ENCODE assay signal across 8 mouse cellular contexts in the genomic region with DNA sequence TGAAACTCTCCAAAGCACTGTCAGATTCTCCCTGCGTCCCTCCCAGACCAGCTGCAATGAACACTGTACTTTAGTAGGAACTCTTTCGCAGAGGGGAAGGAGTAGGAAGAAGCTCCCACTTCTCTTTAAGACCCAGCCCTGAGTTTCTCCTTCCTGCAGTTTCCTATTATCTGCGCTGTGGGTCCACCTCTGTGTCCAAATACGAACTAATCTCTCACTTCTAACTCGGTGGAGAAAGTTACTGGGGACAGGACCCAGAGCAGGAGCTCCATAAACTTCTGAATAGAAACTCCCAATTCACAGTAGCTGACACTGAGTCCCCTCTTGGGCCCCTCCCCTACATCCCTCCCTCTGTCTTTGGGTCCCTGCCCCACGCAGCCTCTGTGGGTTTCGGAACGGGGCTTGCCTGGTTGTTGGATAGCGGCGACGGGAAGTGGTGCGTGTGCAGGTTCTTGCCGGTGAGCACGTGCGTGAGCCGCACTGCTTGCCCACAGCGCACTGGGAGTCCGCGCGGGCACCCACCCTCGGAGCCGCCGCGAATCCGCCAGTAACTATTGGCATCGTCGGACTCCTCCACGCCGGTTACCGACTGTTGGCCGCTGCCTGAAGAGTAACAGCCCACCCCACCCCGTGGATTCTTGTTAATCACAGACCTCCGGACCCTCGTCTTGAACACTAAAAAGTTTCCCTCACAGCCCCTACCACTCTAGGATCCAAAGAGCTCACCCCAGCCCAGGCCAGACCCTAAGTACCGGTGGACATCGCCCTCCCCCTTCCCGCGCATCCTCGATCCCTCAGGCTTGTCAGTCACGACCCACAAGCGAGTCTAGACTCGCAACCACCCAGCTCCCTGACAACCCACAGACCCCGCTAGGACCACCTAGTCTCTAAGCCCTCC. TPM values are rescaled to one million over a fixed set of nuclear protein-coding genes. Genes with fewer than 3 reads are reported as not detected.
DNase-seq lines count a peak whose midpoint lies in the region; ATAC-seq and TF ChIP-seq lines count a peak whose summit lies in the region.

No protein-coding gene starts in this region.

- peak overlapping the region; percentile 84 to 85 for H3K4me3 ChIP-seq in MEL (ENCODE audit: control insufficient read depth in 1 of 2, insufficient read depth in 1 of 2, low read depth in 2 of 2, low read length in 2 of 2)
- peak overlapping the region; percentile 79 for H3K4me3 ChIP-seq in intestine, embryonic 15.5 days (replicated peaks)

- H3K9me3 ChIP-seq in MEL (replicated peaks; ENCODE audit: insufficient read depth, low read length), result no peaks in the 10 kb centered on the region
- H3K9me3 ChIP-seq in intestine, embryonic 15.5 days, result no peaks in the 10 kb centered on the region

- ATAC-seq in erythroblast, adult 5-6 weeks (replicated peaks; ENCODE audit: low FRiP score, poor library complexity, severe bottlenecking), result peak; percentile 37
- ATAC-seq in intestine, embryonic 15.5 days, result no peak; the same call in 1 of the 2 replicates
- ATAC-seq in megakaryocyte-erythroid progenitor cell, adult 5-6 weeks (replicated peaks; ENCODE audit: low FRiP score, low TSS enrichment, poor library complexity, severe bottlenecking), result peak; percentile 24

- WGBS in intestine, embryonic 15.5 days, result 3% methylated on average over 43 of the region's 43 CpGs

- TF ChIP-seq RAD21 in MEL (IDR thresholded peaks at IDR 0.05; ENCODE audit: low read depth, low read length), result no peak

- peak; percentile 15 to 17 for DNase-seq in layer of hippocampus, postnatal 25 days (ENCODE audit: extremely low spot score in 1 of 2, low spot score in 1 of 2)
- no peak for DNase-seq in layer of hippocampus, adult 8-10 months (ENCODE audit: low spot score in 2 of 2)
- peak; percentile 73 for DNase-seq in MEL (ENCODE audit: low read depth, low spot score)
- peak; percentile 54 for DNase-seq in testis, postnatal 14 days (ENCODE audit: low spot score)
- no peak for DNase-seq in layer of hippocampus, adult 11-12 months (ENCODE audit: low spot score)

- no peaks in the 10 kb centered on the region for H3K27me3 ChIP-seq in MEL (ENCODE audit: control insufficient read depth in 1 of 2, insufficient read depth in 2 of 2, low read length in 2 of 2)
- no peaks in the 10 kb centered on the region for H3K27me3 ChIP-seq in intestine, embryonic 15.5 days (replicated peaks)

- H3K79me2 ChIP-seq in MEL (ENCODE audit: control insufficient read depth, insufficient read depth, low read length, poor library complexity), result peaks cover 16% of the 10 kb centered on the region

- H3K27ac ChIP-seq in MEL (ENCODE audit: control insufficient read depth, low read depth, low read length), result peak overlapping the region; percentile 46
- peak overlapping the region; percentile 74; the same call in 1 of the 2 replicates for H3K27ac ChIP-seq in intestine, embryonic 15.5 days

- peaks cover 0 to 15% of the 10 kb centered on the region in 2 experiments; a peak in 2 of 4 replicates for H3K4me1 ChIP-seq in MEL (ENCODE audit: control insufficient read depth in 1 of 2, insufficient read depth in 2 of 2, low read length in 2 of 2)
- peaks cover 9% of the 10 kb centered on the region for H3K4me1 ChIP-seq in intestine, embryonic 15.5 days (replicated peaks)

- peaks cover 0 to 2% of the 10 kb centered on the region in 2 experiments; a peak in 2 of 4 replicates for H3K36me3 ChIP-seq in MEL (ENCODE audit: control insufficient read depth in 1 of 2, insufficient read depth in 2 of 2, low read length in 2 of 2)
- no peaks in the 10 kb centered on the region for H3K36me3 ChIP-seq in intestine, embryonic 15.5 days

- peak overlapping the region; percentile 84 for H3K9ac ChIP-seq in MEL (ENCODE audit: control insufficient read depth, low read depth, low read length, poor library complexity, severe bottlenecking)
- peak overlapping the region; percentile 81 for H3K9ac ChIP-seq in intestine, embryonic 15.5 days

- TF ChIP-seq POLR2A in MEL (IDR thresholded peaks at IDR 0.05; ENCODE audit: control insufficient read depth in 1 of 2, insufficient read depth in 1 of 2, low read depth in 1 of 2, low read length in 2 of 2, poor library complexity in 1 of 2), result no peak

- no peak for TF ChIP-seq EP300 in MEL (IDR thresholded peaks at IDR 0.05; ENCODE audit: low read depth in 1 of 2, low read length in 2 of 2)

- peak overlapping the region; percentile 95 for H3K4me2 ChIP-seq in intestine, embryonic 15.5 days (replicated peaks)

- TF ChIP-seq CTCF in MEL (IDR thresholded peaks at IDR 0.05 in 2 of 3, conservative IDR thresholded peaks at IDR 0.05 in 1 of 3; ENCODE audit: control insufficient read depth in 1 of 3, insufficient read depth in 1 of 3, low read depth in 2 of 3, low read length in 3 of 3, poor library complexity in 1 of 3, severe bottlenecking in 1 of 3), result peak in 1 of 3 experiments; percentile 39; a peak in 2 of 6 replicates

TF ChIP-seq in MEL, 35 proteins besides CTCF, POLR2A, EP300 and RAD21 (continues in another document):
- TF ChIP-seq MYC (IDR thresholded peaks at IDR 0.05; ENCODE audit: low read depth, low read length), result 0 out of 2 replicates have a peak, but pooled peaks have one; percentile 21

RNA-seq across cellular contexts. Expression of a gene that starts 0.7 kb away (rescaled TPM):
- total RNA-seq in layer of hippocampus, postnatal 25 days (2021), result 10 to 100 TPM; 16.4 to 27.1 TPM
- total RNA-seq in layer of hippocampus, adult 8-10 months (2022), result 10 to 100 TPM; 25.6 to 40.2 (median 33.6) TPM
- total RNA-seq in MEL (2012; rRNA removed), result 246 and 263 TPM in 2 replicates
- polyA plus RNA-seq in MEL (2012; ENCODE audit: insufficient read depth in 1 of 2, insufficient read length in 2 of 2, low read depth in 1 of 2, low replicate concordance in 2 of 2, missing spikeins in 1 of 2), result 100 to 1,000 TPM in 1 of 2 experiments, not detected in 1; 249 TPM
- total RNA-seq in erythroblast, adult 5-6 weeks (2015; ENCODE audit: low replicate concordance), result 20.9 and 51.7 TPM in 2 replicates
- 15.8 and 25.6 TPM in 2 replicates for total RNA-seq in erythroblast, adult 5-6 weeks (2017; ENCODE audit: low replicate concordance)
- 134 and 192 TPM in 2 replicates for polyA plus RNA-seq in intestine, embryonic 15.5 days (2015; fragmentation: Nextera tagmentation; extraction: Ambion mirVana)
- total RNA-seq in megakaryocyte-erythroid progenitor cell, adult 5-6 weeks (2014; fragmentation: Nextera tagmentation), result 20.4 and 21.1 TPM in 2 replicates
- total RNA-seq in megakaryocyte-erythroid progenitor cell, adult 5-6 weeks (2017), result 29.5 and 40.7 TPM in 2 replicates

RNA-seq across cellular contexts. Expression of a gene that starts 6.5 kb away (rescaled TPM):
- 1 to 10 TPM in 1 of 2 experiments, not detected in 1; 1.0 TPM for total RNA-seq in layer of hippocampus, postnatal 25 days (2021)
- 1 to 10 TPM in 1 of 4 experiments, under 1 TPM in 3; 0.68 to 1.2 (median 0.94) TPM for total RNA-seq in layer of hippocampus, adult 8-10 months (2022)
- 22.6 and 23.8 TPM in 2 replicates for total RNA-seq in MEL (2012; rRNA removed)
- 10 to 100 TPM in 1 of 2 experiments, not detected in 1; 80.6 TPM for polyA plus RNA-seq in MEL (2012; ENCODE audit: insufficient read depth in 1 of 2, insufficient read length in 2 of 2, low read depth in 1 of 2, low replicate concordance in 2 of 2, missing spikeins in 1 of 2)
- 2.9 and 4.0 TPM in 2 replicates for total RNA-seq in erythroblast, adult 5-6 weeks (2015; ENCODE audit: low replicate concordance)
- 1.7 and 2.0 TPM in 2 replicates for total RNA-seq in erythroblast, adult 5-6 weeks (2017; ENCODE audit: low replicate concordance)
- polyA plus RNA-seq in intestine, embryonic 15.5 days (2015; fragmentation: Nextera tagmentation; extraction: Ambion mirVana), result 34.5 and 39.0 TPM in 2 replicates
- 36.0 and 78.4 TPM in 2 replicates for total RNA-seq in megakaryocyte-erythroid progenitor cell, adult 5-6 weeks (2014; fragmentation: Nextera tagmentation)
- 9.3 and 19.2 TPM in 2 replicates for total RNA-seq in megakaryocyte-erythroid progenitor cell, adult 5-6 weeks (2017)

RNA-seq across cellular contexts. Expression of a gene that starts 13.0 kb away (rescaled TPM):
- 10 to 100 TPM; 27.7 to 31.8 TPM for total RNA-seq in layer of hippocampus, postnatal 25 days (2021)
- 10 to 100 TPM; 23.2 to 31.9 (median 25.8) TPM for total RNA-seq in layer of hippocampus, adult 8-10 months (2022)
- 56.7 TPM in 2 replicates for total RNA-seq in MEL (2012; rRNA removed)
- 10 to 100 TPM in 1 of 2 experiments, not detected in 1; 68.5 TPM for polyA plus RNA-seq in MEL (2012; ENCODE audit: insufficient read depth in 1 of 2, insufficient read length in 2 of 2, low read depth in 1 of 2, low replicate concordance in 2 of 2, missing spikeins in 1 of 2)
- total RNA-seq in erythroblast, adult 5-6 weeks (2015; ENCODE audit: low replicate concordance), result 0.58 and 1.3 TPM in 2 replicates
- 2.6 and 3.5 TPM in 2 replicates for total RNA-seq in erythroblast, adult 5-6 weeks (2017; ENCODE audit: low replicate concordance)
- 33.5 and 35.1 TPM in 2 replicates for polyA plus RNA-seq in intestine, embryonic 15.5 days (2015; fragmentation: Nextera tagmentation; extraction: Ambion mirVana)
- 13.3 and 13.4 TPM in 2 replicates for total RNA-seq in megakaryocyte-erythroid progenitor cell, adult 5-6 weeks (2014; fragmentation: Nextera tagmentation)
- 11.4 and 11.7 TPM in 2 replicates for total RNA-seq in megakaryocyte-erythroid progenitor cell, adult 5-6 weeks (2017)

RNA-seq across cellular contexts. Expression of a gene that starts 15.6 kb away (rescaled TPM):
- 1 to 10 TPM; 2.1 to 2.2 TPM for total RNA-seq in layer of hippocampus, postnatal 25 days (2021)
- 1 to 10 TPM in 3 of 4 experiments, under 1 TPM in 1; 0.71 to 2.4 (median 1.6) TPM for total RNA-seq in layer of hippocampus, adult 8-10 months (2022)
- total RNA-seq in MEL (2012; rRNA removed), result 3.4 and 4.9 TPM in 2 replicates
- 1 to 10 TPM in 1 of 2 experiments, not detected in 1; 7.9 TPM for polyA plus RNA-seq in MEL (2012; ENCODE audit: insufficient read depth in 1 of 2, insufficient read length in 2 of 2, low read depth in 1 of 2, low replicate concordance in 2 of 2, missing spikeins in 1 of 2)
- 0.38 TPM in 1 of 2 replicates, not detected in the other for total RNA-seq in erythroblast, adult 5-6 weeks (2015; ENCODE audit: low replicate concordance)
- total RNA-seq in erythroblast, adult 5-6 weeks (2017; ENCODE audit: low replicate concordance), result not detected in 2 replicates
- polyA plus RNA-seq in intestine, embryonic 15.5 days (2015; fragmentation: Nextera tagmentation; extraction: Ambion mirVana), result 1.9 and 2.3 TPM in 2 replicates
- 1.2 and 2.1 TPM in 2 replicates for total RNA-seq in megakaryocyte-erythroid progenitor cell, adult 5-6 weeks (2014; fragmentation: Nextera tagmentation)
- 0.57 and 0.70 TPM in 2 replicates for total RNA-seq in megakaryocyte-erythroid progenitor cell, adult 5-6 weeks (2017)

RNA-seq across cellular contexts. Expression of a gene that starts 20.4 kb away (rescaled TPM):
- 100 to 1,000 TPM in 1 of 2 experiments, 10 to 100 TPM in 1; 86.7 to 102 TPM for total RNA-seq in layer of hippocampus, postnatal 25 days (2021)
- 100 to 1,000 TPM in 2 of 4 experiments, 10 to 100 TPM in 2; 85.7 to 105 (median 98.4) TPM for total RNA-seq in layer of hippocampus, adult 8-10 months (2022)
- 62.1 and 62.9 TPM in 2 replicates for total RNA-seq in MEL (2012; rRNA removed)
- polyA plus RNA-seq in MEL (2012; ENCODE audit: insufficient read depth in 1 of 2, insufficient read length in 2 of 2, low read depth in 1 of 2, low replicate concordance in 2 of 2, missing spikeins in 1 of 2), result 10 to 100 TPM in 1 of 2 experiments, not detected in 1; 81.2 TPM
- total RNA-seq in erythroblast, adult 5-6 weeks (2015; ENCODE audit: low replicate concordance), result 35.1 and 36.7 TPM in 2 replicates
- 57.7 and 79.4 TPM in 2 replicates for total RNA-seq in erythroblast, adult 5-6 weeks (2017; ENCODE audit: low replicate concordance)
- polyA plus RNA-seq in intestine, embryonic 15.5 days (2015; fragmentation: Nextera tagmentation; extraction: Ambion mirVana), result 121 and 129 TPM in 2 replicates
- 74.1 and 94.8 TPM in 2 replicates for total RNA-seq in megakaryocyte-erythroid progenitor cell, adult 5-6 weeks (2014; fragmentation: Nextera tagmentation)
- 81.5 and 99.2 TPM in 2 replicates for total RNA-seq in megakaryocyte-erythroid progenitor cell, adult 5-6 weeks (2017)

Comparison
In these comparisons a context has a peak if more than half of its experiments do, and no peak if none do; other contexts are left out.
1. DNase-seq: peak in layer of hippocampus, postnatal 25 days (2 of 2), MEL (single experiment) and testis, postnatal 14 days (single experiment); none in layer of hippocampus, adult 8-10 months (0 of 2) and layer of hippocampus, adult 11-12 months (single experiment).